Mouse (Mus musculus): ENCODE measurements at regions not wholly inside any gene's neighbourhood (a gene's known extent, or its start where the extent isn't known, plus 50 kb on each side); places are given as distances from the start of the nearest gene placed in this dataset.
A peak's percentile ranks its signal among the peaks of the same experiment; 100 is the strongest.

DNA sequence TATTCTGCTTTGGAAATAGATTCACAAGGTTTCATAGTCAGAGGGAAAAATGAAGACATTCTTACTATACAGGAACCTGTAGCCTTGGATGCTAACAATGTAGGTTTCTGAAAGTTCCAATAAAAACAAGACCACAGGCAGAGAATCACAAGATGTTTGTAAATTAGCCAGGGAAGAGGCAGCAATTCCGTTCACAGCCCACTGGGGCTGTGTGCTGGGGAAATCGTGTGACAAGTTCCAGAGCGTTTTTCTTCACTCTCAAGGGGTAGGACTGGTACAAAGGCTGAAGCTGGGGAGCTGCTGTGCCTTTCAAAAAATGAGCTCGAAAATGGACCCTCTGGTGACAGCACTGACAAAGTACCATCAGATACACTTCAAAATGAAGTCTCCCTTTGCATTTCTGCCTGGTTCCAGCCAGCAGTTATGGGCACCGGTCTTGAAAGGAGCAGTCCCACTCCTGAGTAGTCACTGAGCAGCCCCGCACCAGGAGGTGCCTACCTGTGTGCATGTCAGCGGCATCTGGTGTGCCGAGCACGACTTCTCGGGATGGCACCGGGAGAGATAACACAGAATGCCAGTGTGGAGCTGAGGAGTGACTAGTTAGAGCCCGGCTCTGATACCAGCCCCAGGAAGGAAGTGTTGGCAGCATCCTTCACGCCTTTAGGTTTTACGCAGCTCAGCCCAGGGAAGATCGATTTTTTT lies 77.0 kb upstream of the Mpp6 start:
- no peak overlapping the region for H3K4me2 ChIP-seq
- 54% methylated on average over 15 of the region's 15 CpGs for WGBS (ENCODE audit: insufficient replicate concordance)
- no peak overlapping the region for H3K9ac ChIP-seq
- no peak for DNase-seq
- no peaks in the 10 kb centered on the region for H3K36me3 ChIP-seq
- H3K27ac ChIP-seq = no peak overlapping the region
- H3K9me3 ChIP-seq (replicated peaks) = no peaks in the 10 kb centered on the region
- 0 out of 2 replicates have a peak, but pooled peaks cover 6% of the 10 kb centered on the region for H3K4me1 ChIP-seq (replicated peaks)
- ATAC-seq (ENCODE audit: low read depth) = no peak
- no peak overlapping the region for H3K4me3 ChIP-seq (replicated peaks)
- no peaks in the 10 kb centered on the region for H3K27me3 ChIP-seq

DNA sequence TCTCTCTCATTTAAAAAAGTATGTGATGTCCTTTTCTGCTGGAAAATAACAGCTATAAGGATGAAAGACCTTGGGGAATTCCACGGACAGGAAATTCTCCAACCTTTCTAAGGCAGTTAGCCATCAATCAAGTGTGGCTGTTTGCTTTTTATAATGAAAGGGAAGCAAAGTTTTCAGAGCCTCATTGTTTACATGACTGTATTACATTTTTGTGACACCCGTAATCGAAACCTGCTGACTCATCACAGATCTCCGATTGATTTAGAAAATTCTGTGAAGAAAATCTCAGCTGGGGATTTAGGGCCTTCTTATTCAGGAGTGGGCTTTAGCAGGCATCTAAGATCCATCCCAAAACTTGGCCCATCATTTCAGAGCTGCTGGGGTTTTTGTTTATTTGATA lies 72.4 kb upstream of the Mpp6 start:
- ATAC-seq (ENCODE audit: low read depth) = no peak
- H3K4me2 ChIP-seq = no peak overlapping the region
- no peaks in the 10 kb centered on the region for H3K9me3 ChIP-seq (replicated peaks)
- no peak overlapping the region for H3K27ac ChIP-seq
- H3K36me3 ChIP-seq = no peaks in the 10 kb centered on the region
- no peaks in the 10 kb centered on the region for H3K27me3 ChIP-seq
- DNase-seq = no peak
- peaks cover 5% of the 10 kb centered on the region; the same call in 1 of the 2 replicates for H3K4me1 ChIP-seq (replicated peaks)
- H3K4me3 ChIP-seq (replicated peaks) = no peak overlapping the region
- WGBS (ENCODE audit: insufficient replicate concordance) = 39% methylated on average over 4 of the region's 4 CpGs
- no peak overlapping the region for H3K9ac ChIP-seq

DNA sequence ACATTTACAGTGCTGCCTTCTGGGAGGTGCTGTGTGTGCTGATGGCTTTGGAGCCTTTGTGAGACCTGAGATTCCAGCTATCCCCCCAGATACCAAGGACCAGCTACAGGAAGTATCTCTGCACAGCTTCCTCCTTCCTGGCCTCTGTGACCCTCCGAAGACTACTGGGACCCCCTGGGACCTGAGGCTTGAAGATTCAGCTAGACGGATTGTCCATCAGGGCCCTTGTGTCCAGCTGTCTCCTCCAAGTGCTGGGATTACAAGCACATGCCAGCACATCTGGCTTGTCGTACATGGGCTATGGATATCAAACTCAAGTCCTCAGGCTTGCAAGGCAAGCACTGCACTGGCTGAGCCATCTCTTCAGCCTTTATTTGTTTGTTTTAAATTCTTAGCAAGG lies 71.7 kb upstream of the Mpp6 start:
- Histone ChIP-seq H3K4me3 (replicated peaks) (no peak overlapping the region), H3K9me3 (replicated peaks) (no peaks in the 10 kb centered on the region), H3K9ac (no peak overlapping the region), H3K4me2 (no peak overlapping the region), H3K36me3 (no peaks in the 10 kb centered on the region), H3K27ac (no peak overlapping the region), H3K27me3 (no peaks in the 10 kb centered on the region), H3K4me1 (replicated peaks) (peaks cover 6% of the 10 kb centered on the region; the same call in 1 of the 2 replicates)
- DNase-seq (no peak), ATAC-seq (ENCODE audit: low read depth) (no peak)
- whole genome bisulfite sequencing (ENCODE audit: insufficient replicate concordance) = 44% methylated on average over 3 of the region's 3 CpGs

DNA sequence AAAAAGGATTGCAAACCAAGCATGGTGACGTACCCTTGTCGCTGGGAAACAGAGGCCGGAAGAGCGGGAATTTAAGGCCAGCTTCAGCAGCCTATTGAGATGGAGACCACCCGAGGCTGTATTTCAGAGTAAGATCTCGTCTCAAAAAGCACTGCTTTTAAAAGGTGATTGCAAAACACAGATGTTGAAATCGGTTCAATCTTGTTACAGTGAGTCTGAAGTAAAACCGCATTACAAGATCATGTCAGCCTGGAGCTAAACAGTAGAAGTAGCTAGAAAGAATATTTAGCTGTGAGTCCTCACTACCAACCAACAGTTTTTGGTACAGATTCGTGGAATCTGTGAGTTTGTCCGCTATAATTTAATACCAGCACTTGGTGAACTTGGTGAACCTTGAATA lies 69.0 kb upstream of the Mpp6 start:
- WGBS (ENCODE audit: insufficient replicate concordance) = 72% methylated on average over 10 of the region's 10 CpGs
- Histone ChIP-seq H3K36me3 (no peaks in the 10 kb centered on the region), H3K27me3 (no peaks in the 10 kb centered on the region), H3K9ac (no peak overlapping the region), H3K27ac (no peak overlapping the region), H3K4me3 (replicated peaks) (no peak overlapping the region), H3K9me3 (replicated peaks) (no peaks in the 10 kb centered on the region), H3K4me1 (replicated peaks) (peaks cover 6% of the 10 kb centered on the region; the same call in 1 of the 2 replicates), H3K4me2 (no peak overlapping the region)
- ATAC-seq (ENCODE audit: low read depth) (no peak), DNase-seq (no peak)

DNA sequence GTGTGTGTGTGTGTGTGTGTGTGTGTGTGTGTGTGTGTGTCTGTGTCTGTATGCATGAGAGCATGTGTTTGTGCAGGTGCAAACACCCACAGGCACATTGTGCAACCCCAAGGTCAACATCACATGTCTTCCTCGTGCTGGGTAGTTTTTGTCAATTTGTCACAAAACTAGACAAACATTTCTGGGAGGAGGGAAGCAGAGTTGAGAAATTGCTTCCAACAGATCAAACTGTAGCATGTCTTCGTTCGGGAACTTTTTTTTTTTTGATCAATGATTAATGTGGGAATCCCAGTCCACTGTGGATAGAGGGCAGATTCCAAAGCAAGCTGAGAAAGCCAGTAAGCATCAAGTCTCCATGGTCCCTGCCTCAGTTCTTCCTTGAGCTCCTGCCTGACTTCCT lies 67.9 kb upstream of the Mpp6 start:
- no peaks in the 10 kb centered on the region for H3K36me3 ChIP-seq
- H3K4me3 ChIP-seq (replicated peaks) = no peak overlapping the region
- no peaks in the 10 kb centered on the region for H3K27me3 ChIP-seq
- no peak overlapping the region for H3K9ac ChIP-seq
- DNase-seq (no peak), ATAC-seq (ENCODE audit: low read depth) (peak; percentile 48; the same call in 1 of the 2 replicates)
- WGBS (ENCODE audit: insufficient replicate concordance) = 33% methylated on average over 3 of the region's 3 CpGs
- peaks cover 6% of the 10 kb centered on the region; the same call in 1 of the 2 replicates for H3K4me1 ChIP-seq (replicated peaks)
- no peak overlapping the region for H3K27ac ChIP-seq
- H3K9me3 ChIP-seq (replicated peaks) = no peaks in the 10 kb centered on the region
- H3K4me2 ChIP-seq = no peak overlapping the region

DNA sequence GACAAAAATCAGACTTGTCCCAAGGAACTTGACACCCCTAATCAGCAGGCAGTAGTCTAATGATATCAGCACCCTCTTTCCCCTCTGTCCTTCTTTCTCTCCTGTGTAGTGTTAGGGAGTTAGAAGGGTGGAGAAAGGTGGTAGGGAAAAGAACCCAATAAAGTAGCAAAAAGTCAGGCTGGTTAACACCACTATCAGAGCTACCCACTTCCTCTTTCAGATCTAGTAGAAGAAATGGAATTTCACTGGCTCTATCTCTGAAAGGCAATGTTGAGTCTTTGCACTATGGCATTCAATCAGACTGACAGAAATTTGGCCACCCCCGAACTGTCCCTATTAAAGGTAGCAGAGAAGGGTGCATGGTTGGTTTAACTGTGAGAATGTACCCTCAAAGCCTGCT lies 65.9 kb upstream of the Mpp6 start:
- Histone ChIP-seq H3K27ac (no peak overlapping the region), H3K27me3 (no peaks in the 10 kb centered on the region), H3K4me1 (replicated peaks) (peaks cover 3% of the 10 kb centered on the region; the same call in 1 of the 2 replicates), H3K36me3 (no peaks in the 10 kb centered on the region), H3K9me3 (replicated peaks) (no peaks in the 10 kb centered on the region), H3K4me3 (replicated peaks) (no peak overlapping the region), H3K4me2 (no peak overlapping the region), H3K9ac (no peak overlapping the region)
- DNase-seq (no peak), ATAC-seq (ENCODE audit: low read depth) (no peak)
- 22% methylated on average over 1 of the region's 1 CpGs for WGBS (ENCODE audit: insufficient replicate concordance)

DNA sequence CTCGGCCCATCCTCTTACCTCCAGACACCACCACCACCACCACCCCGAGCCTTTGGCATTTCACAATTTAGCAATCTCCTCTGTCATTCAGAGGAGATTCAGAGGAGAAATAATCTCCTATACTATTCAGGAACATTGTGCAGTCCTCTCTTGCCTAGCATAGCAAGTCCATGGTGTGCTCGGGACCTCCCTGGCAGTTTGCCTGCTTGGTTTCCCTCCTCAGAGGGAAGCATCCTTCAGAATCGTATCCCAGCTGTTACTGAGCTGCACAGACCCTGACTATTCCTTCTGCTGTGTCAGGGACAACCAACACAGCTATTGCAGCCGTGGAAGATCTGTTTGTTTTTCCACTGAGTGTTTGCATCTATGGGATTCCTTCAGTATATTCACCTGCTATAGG lies 63.3 kb upstream of the Mpp6 start:
- H3K4me1 ChIP-seq (replicated peaks) = peaks cover 3% of the 10 kb centered on the region; the same call in 1 of the 2 replicates
- H3K27me3 ChIP-seq = no peaks in the 10 kb centered on the region
- no peak overlapping the region for H3K4me2 ChIP-seq
- H3K9ac ChIP-seq = no peak overlapping the region
- no peaks in the 10 kb centered on the region for H3K9me3 ChIP-seq (replicated peaks)
- DNase-seq (no peak), ATAC-seq (ENCODE audit: low read depth) (no peak)
- H3K4me3 ChIP-seq (replicated peaks) = no peak overlapping the region
- WGBS (ENCODE audit: insufficient replicate concordance) = 44% methylated on average over 5 of the region's 5 CpGs
- no peak overlapping the region for H3K27ac ChIP-seq
- no peaks in the 10 kb centered on the region for H3K36me3 ChIP-seq

DNA sequence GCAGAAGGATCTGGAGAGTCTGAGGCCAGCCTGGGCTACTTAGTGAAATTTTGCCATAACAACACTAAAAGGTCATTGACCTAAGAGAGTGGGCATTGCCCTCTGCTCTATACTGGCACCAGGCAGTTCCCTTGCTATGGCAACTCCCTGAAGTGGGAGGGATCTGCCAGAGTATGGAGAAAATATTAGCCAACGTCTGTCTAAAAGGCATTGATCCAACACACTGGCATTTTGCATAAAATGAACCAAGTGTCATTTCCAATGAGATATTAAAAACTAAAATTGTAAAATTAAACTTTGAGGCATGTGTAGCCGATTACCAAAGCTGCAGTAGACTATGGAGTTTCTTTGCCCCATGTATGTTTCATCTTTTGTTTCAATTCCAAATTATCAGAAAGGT lies 57.6 kb upstream of the Mpp6 start:
- Histone ChIP-seq H3K4me1 (replicated peaks) (no peaks in the 10 kb centered on the region), H3K9ac (no peak overlapping the region), H3K4me3 (replicated peaks) (no peak overlapping the region), H3K9me3 (replicated peaks) (no peaks in the 10 kb centered on the region), H3K27ac (no peak overlapping the region), H3K4me2 (no peak overlapping the region), H3K27me3 (no peaks in the 10 kb centered on the region), H3K36me3 (no peaks in the 10 kb centered on the region)
- DNase-seq = no peak
- 51% methylated on average over 2 of the region's 2 CpGs for WGBS (ENCODE audit: insufficient replicate concordance)
- no peak for ATAC-seq (ENCODE audit: low read depth)

DNA sequence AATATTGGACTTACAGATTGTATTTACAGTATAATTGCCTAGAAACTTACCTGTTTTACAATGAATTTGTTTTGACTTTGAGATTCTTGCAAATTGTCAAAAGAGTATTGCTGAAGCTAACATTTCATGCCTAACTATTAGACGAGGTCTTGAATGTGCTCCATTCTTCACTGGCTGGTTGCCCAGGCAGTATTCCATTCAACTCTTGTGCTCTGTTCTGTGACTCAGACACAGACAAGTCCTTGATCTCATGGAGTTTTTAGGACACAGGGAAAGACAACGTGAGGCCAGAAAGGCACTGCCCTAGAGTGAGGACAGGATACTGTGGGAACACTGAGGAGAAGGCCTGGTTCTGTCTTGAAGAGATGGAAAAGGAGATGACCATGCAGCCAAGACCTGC lies 57.0 kb upstream of the Mpp6 start:
- ATAC-seq (ENCODE audit: low read depth) (no peak), DNase-seq (no peak)
- Histone ChIP-seq H3K27ac (no peak overlapping the region), H3K27me3 (no peaks in the 10 kb centered on the region), H3K9me3 (replicated peaks) (no peaks in the 10 kb centered on the region), H3K4me2 (no peak overlapping the region), H3K9ac (no peak overlapping the region), H3K36me3 (no peaks in the 10 kb centered on the region), H3K4me1 (replicated peaks) (no peaks in the 10 kb centered on the region), H3K4me3 (replicated peaks) (no peak overlapping the region)
- 59% methylated on average over 2 of the region's 2 CpGs for WGBS (ENCODE audit: insufficient replicate concordance)

DNA sequence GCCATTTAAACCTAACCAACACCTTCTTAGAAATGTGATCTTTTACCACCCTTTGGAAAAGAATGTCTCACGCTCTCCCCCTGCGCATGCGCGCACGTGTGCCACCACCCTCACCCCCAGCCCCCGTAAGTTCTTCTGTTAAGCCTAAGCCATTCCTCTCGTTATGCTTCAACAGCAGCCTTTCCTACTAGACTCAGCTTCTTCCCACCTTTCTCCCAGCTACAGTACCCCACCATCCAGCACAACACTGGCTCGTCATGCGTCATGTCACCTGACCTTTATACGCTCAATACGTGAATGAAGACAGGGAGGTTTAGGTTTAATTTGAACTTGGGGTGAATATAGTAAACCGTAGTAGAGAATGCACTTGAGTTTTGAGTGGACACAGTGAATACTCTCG lies 55.8 kb upstream of the Mpp6 start:
- Histone ChIP-seq H3K27me3 (no peaks in the 10 kb centered on the region), H3K9me3 (replicated peaks) (no peaks in the 10 kb centered on the region), H3K4me2 (no peak overlapping the region), H3K9ac (no peak overlapping the region), H3K4me3 (replicated peaks) (no peak overlapping the region), H3K4me1 (replicated peaks) (no peaks in the 10 kb centered on the region), H3K27ac (no peak overlapping the region), H3K36me3 (no peaks in the 10 kb centered on the region)
- 76% methylated on average over 13 of the region's 13 CpGs for WGBS (ENCODE audit: insufficient replicate concordance)
- DNase-seq (no peak), ATAC-seq (ENCODE audit: low read depth) (no peak)

DNA sequence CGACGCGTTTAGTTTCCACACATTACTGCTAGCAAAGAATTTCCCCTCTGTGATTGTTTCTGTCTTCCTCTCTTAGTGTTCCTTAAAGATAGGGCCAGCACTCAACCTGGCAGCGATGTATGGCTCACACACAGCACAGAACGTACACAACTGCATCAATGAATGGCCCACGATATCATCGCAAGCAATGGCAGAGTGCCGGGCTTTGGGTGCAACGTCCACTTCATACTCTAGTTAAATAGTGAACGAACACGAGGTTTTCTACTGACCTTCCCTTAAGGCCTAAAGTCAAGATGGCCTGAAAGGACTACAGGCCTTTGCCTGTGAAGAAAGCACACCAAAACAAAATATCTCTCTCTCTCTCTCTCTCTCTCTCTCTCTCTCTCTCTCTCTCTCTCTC lies 51.4 kb upstream of the Mpp6 start:
- H3K27me3 ChIP-seq = no peaks in the 10 kb centered on the region
- H3K4me2 ChIP-seq = no peak overlapping the region
- H3K27ac ChIP-seq = no peak overlapping the region
- H3K9me3 ChIP-seq (replicated peaks) = no peaks in the 10 kb centered on the region
- DNase-seq = no peak
- no peaks in the 10 kb centered on the region for H3K36me3 ChIP-seq
- H3K4me3 ChIP-seq (replicated peaks) = no peak overlapping the region
- no peaks in the 10 kb centered on the region for H3K4me1 ChIP-seq (replicated peaks)
- 74% methylated on average over 11 of the region's 11 CpGs for WGBS (ENCODE audit: insufficient replicate concordance)
- no peak overlapping the region for H3K9ac ChIP-seq
- no peak for ATAC-seq (ENCODE audit: low read depth)

DNA sequence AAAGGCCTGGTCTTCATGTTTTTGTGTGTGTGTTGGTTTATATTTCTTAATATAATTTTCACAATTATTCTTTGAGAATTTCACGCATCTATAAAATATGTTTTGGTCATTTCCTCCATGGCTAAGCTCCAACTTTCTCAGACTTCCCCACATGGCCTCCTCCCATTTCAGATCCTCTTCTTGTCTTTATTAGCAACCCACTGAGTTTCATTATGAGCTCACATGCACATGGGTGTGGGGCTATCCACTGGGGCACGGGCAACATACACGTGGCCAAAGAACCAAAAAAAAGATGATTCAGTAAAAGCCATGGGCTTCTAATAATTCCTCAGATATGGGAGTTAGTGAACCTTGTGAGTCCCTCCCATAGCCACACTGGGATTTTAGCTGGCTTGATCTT lies 50.1 kb upstream of the Mpp6 start:
- H3K27ac ChIP-seq = no peak overlapping the region
- H3K4me2 ChIP-seq = no peak overlapping the region
- 76% methylated on average over 3 of the region's 3 CpGs for WGBS (ENCODE audit: insufficient replicate concordance)
- H3K36me3 ChIP-seq = no peaks in the 10 kb centered on the region
- H3K4me3 ChIP-seq (replicated peaks) = no peak overlapping the region
- no peak for DNase-seq
- ATAC-seq (ENCODE audit: low read depth) = no peak
- no peaks in the 10 kb centered on the region for H3K9me3 ChIP-seq (replicated peaks)
- no peaks in the 10 kb centered on the region for H3K4me1 ChIP-seq (replicated peaks)
- H3K27me3 ChIP-seq = no peaks in the 10 kb centered on the region
- H3K9ac ChIP-seq = no peak overlapping the region

All from liver, embryonic 13.5 days (tissue).